Mouse (Mus musculus) midbrain, embryonic 13.5 days (tissue): Measurements from ENCODE around the gene Mgp. TPM values are rescaled to one million over a fixed set of nuclear protein-coding genes. Genes with fewer than 3 reads are reported as not detected.
"Not testable (repeated sequence)": the region's sequence is repeated elsewhere in the genome, so short reads cannot be mapped to it uniquely, and the experiment has no call there.

ENCODE experiments used
- ATAC-seq: fragments of 200-750 bp; cut with Nextera tagmentation; 2 replicates; pipeline ENCODE4 v1.8.0; 2017; ENCODE audit warnings: mild to moderate bottlenecking, moderate TSS enrichment, moderate library complexity
- H3K27ac ChIP-seq: fragments of 300-500 bp; sonication (generic); 2 replicates; pipeline ENCODE4 v1.5.1; 2015; ENCODE audit warnings: inconsistent platforms, mild to moderate bottlenecking, moderate library complexity
- H3K27me3 ChIP-seq: fragments of 300-500 bp; sonication (generic); 2 replicates; pipeline ENCODE4 v1.6.1; 2015; ENCODE audit warnings: mild to moderate bottlenecking, inconsistent platforms
- H3K36me3 ChIP-seq: fragments of 300-500 bp; sonication (generic); 2 replicates; pipeline ENCODE4 v1.6.1; 2015; ENCODE audit warnings: mild to moderate bottlenecking, inconsistent platforms
- H3K4me1 ChIP-seq: fragments of 300-500 bp; sonication (generic); replicated peaks from 2 replicates; pipeline ENCODE4 v1.6.1; 2015; ENCODE audit warnings: inconsistent platforms
- H3K4me2 ChIP-seq: fragments of 300-500 bp; sonication (generic); replicated peaks from 2 replicates; pipeline ENCODE4 v1.6.1; 2015; ENCODE audit warnings: moderate library complexity, mild to moderate bottlenecking, inconsistent platforms
- H3K4me3 ChIP-seq: fragments of 300-500 bp; sonication (generic); replicated peaks from 2 replicates; pipeline ENCODE4 v1.5.1; 2015; ENCODE audit warnings: mild to moderate bottlenecking, inconsistent platforms
- H3K9ac ChIP-seq: fragments of 300-500 bp; sonication (generic); replicated peaks from 2 replicates; pipeline ENCODE4 v1.6.1; 2015; ENCODE audit warnings: mild to moderate bottlenecking, inconsistent platforms
- H3K9me3 ChIP-seq: fragments of 300-500 bp; sonication (generic); 2 replicates; pipeline ENCODE4 v1.6.1; 2016; ENCODE audit warnings: mild to moderate bottlenecking, inconsistent platforms
- WGBS: fragments of 180-500 bp; shearing (Covaris S2); methylation state at CpG from one replicate; pipeline ENCODE4 v1.1.7; 2015; 5-methylcytosine and 5-hydroxymethylcytosine counted together
- polyA plus RNA-seq: library from polyadenylated mRNA; unstranded; fragments of >200 nt; fragmentation: Nextera tagmentation; extraction: Ambion mirVana; gene quantifications from 2 replicates; pipeline ENCODE4 v1.2.1, GENCODE M21; 2015

Gene Mgp
- polyA plus RNA-seq, 1 experiment from 2014 or later: 2.7 TPM

DNA sequence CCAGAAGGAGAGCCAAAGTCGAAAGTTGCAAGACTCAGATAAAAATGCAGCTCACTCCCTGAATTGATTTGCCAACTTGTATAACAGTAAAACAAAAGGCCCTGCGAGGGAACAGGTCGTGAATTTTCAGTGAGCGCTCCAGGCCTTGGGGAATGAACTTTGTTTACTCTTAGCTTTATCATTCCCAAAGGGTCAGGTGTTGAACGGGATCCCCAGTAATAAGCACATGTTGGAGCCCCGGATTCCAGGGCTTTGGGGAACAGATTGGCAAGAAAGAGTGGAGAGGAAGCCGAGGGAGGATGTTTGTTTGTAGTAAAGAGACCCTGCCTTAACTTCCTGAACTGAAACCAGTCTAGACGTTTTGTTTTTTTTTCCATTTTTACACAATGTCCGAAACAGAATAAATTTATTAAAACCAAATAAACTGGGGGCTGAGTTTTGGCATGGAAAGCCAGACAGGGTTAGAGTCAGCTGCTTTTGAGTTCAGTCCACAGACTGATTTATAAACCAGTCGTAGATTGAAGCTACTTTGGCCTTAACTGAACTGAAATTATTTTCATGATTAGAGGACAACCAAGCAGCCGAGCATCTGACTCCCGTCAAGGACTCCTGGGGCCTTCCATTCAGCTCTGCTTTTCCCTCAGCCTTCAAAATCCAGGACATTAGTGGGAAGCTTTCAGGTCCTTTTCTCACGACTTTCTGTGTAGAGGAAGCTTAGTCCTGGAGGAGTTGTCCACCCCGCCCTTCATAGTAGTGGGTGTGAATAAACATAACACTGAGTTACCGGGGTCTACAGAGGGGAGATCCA lies 19.1 kb upstream of the Mgp start:
- H3K4me2 ChIP-seq: no peak overlapping the region
- H3K9me3 ChIP-seq: no peaks in the 10 kb centered on the region
- H3K9ac ChIP-seq: no peak overlapping the region
- no peak overlapping the region for H3K4me3 ChIP-seq
- no peaks in the 10 kb centered on the region for H3K27me3 ChIP-seq
- no peak for ATAC-seq
- 68% methylated on average over 15 of the region's 15 CpGs for WGBS
- H3K27ac ChIP-seq: no peak overlapping the region
- H3K4me1 ChIP-seq: no peaks in the 10 kb centered on the region
- H3K36me3 ChIP-seq: no peaks in the 10 kb centered on the region

DNA sequence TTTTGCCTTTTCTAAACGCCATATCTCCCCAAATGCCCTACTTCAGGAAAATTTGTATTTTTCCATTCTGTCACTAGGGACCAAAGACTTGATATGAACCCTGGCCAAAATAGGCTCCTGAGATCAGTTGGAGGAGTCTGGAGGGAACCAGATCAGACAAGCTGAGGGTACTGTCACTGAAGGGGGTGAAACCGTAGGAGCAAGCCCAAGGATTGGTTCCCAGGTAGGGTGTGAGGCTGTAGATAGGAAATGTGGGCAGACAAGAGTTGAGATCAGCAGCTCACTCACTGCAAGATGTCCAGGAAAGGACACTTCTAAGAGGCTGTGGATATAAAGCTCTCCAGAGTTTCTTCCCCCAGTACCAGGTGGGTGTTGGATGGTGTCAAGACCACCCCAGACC lies 16.4 kb upstream of the Mgp start:
- no peak for ATAC-seq
- Histone ChIP-seq H3K9me3 (no peaks in the 10 kb centered on the region), H3K27me3 (no peaks in the 10 kb centered on the region), H3K27ac (no peak overlapping the region), H3K9ac (no peak overlapping the region), H3K4me3 (no peak overlapping the region), H3K36me3 (no peaks in the 10 kb centered on the region), H3K4me1 (no peaks in the 10 kb centered on the region), H3K4me2 (no peak overlapping the region)
- 85% methylated on average over 2 of the region's 2 CpGs for WGBS

DNA sequence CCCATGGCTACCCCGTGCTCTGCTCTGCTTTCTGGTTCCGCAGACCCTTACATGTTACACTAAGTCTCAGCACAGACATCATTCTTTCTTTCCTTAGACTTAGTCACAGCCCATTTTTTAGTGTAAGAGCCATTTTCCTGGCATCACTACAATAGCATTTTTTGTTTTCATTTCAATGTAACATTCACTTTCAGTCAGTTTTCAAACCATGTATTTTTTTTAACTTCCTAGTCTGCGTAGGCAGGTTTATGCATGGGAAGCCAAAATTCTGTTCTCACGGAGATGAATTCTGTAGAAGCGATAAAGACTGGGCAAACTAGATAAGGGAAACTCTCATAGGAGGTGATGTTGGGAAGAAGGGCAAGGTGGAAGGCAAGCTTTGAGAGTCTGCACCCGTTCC lies 13.9 kb upstream of the Mgp start:
- Histone ChIP-seq H3K9ac (no peak overlapping the region), H3K4me3 (no peak overlapping the region), H3K27me3 (no peaks in the 10 kb centered on the region), H3K36me3 (no peaks in the 10 kb centered on the region), H3K4me2 (no peak overlapping the region), H3K9me3 (no peaks in the 10 kb centered on the region), H3K4me1 (no peaks in the 10 kb centered on the region), H3K27ac (no peak overlapping the region)
- no peak for ATAC-seq
- WGBS: 94% methylated on average over 6 of the region's 6 CpGs

DNA sequence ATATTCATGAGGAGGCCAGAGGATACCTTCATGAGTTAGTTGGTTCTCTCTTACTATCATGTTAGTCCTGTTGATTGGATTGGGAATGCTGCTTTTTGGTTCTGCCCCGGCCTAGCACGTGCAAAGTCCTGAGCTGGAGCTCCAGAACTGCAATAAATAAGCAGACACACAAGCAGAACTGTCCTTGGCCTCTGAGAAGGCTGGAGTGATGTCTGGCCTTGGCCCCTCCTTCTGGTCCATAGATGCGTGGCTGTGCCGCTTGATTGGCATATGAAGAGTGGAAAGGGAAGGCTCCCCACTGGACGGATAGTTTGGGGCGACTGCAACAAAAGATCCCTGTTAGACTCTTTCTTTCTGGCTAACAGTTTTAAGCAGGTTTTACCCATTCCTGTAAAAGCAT lies 13.4 kb upstream of the Mgp start:
- H3K9ac ChIP-seq: no peak overlapping the region
- no peaks in the 10 kb centered on the region for H3K9me3 ChIP-seq
- H3K27ac ChIP-seq: no peak overlapping the region
- no peaks in the 10 kb centered on the region for H3K36me3 ChIP-seq
- 84% methylated on average over 6 of the region's 6 CpGs for WGBS
- ATAC-seq: no peak
- H3K4me2 ChIP-seq: no peak overlapping the region
- no peaks in the 10 kb centered on the region for H3K27me3 ChIP-seq
- no peaks in the 10 kb centered on the region for H3K4me1 ChIP-seq
- H3K4me3 ChIP-seq: no peak overlapping the region

DNA sequence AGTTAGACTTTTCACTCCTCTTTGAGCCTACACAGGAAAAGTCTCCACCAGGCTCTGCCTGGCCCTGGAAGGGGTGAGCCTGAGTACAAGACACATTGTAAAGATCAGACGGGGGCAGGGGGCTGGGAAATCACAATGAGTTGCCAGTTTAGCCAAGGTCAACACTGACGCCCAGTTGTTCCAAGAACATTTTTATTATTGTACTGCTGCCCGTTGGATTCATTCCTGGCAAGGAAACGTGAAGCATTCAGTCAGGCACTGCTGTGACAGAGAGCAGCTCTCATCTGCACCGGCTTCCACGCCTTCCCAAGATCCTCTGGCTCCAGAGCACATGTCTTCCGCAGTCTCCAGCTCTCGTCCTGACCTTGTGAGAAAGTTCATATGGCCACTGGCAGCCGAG lies 12.2 kb upstream of the Mgp start:
- 82% methylated on average over 9 of the region's 9 CpGs for WGBS
- H3K27ac ChIP-seq: no peak overlapping the region
- H3K9me3 ChIP-seq: no peaks in the 10 kb centered on the region
- no peak overlapping the region for H3K9ac ChIP-seq
- H3K27me3 ChIP-seq: no peaks in the 10 kb centered on the region
- no peak for ATAC-seq
- no peak overlapping the region for H3K4me2 ChIP-seq
- no peak overlapping the region for H3K4me3 ChIP-seq
- H3K36me3 ChIP-seq: no peaks in the 10 kb centered on the region
- H3K4me1 ChIP-seq: no peaks in the 10 kb centered on the region

DNA sequence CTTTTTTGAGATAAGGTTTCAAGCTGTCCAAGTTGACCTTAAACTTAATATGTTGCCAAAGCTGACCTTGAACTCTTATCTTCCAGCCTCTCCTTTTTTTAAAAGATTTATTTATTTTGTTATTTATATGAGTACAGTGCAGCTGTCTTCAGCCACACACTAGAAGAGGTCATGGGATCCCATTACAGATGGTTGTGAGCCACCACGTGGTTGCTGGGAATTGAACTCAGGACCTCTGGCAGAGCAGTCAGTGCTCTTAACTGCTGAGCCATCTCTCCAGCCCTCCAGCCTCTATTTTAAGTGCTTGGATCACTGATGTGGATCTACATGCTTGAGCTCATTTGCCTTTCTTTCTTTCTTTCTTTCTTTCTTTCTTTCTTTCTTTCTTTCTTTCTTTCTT lies 9.1 kb upstream of the Mgp start:
- H3K27me3 ChIP-seq, H3K36me3 ChIP-seq, H3K4me2 ChIP-seq, H3K4me1 ChIP-seq, ATAC-seq, H3K9ac ChIP-seq, H3K27ac ChIP-seq, H3K9me3 ChIP-seq, H3K4me3 ChIP-seq: not testable (repeated sequence)
- WGBS: 56% methylated on average over 1 of the region's 1 CpGs

DNA sequence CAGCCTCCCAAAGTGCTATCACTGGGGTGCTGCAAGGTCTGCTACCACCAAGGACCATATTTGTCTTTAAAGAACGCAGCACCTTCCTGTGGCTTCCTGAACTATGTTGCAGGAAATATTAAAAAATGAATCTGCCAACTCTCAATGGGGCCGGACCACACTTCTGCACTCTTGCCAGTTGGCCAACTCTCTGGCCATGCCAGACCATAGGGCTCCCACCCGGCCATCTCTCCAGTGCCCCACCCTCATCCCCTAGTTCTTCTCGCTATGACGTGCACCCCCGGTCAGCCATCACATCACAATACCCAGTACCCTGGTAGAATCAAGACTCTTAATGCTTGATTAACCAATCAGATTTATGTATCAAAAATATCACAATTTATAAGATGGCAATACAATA lies 8.3 kb upstream of the Mgp start:
- Histone ChIP-seq H3K27me3 (no peaks in the 10 kb centered on the region), H3K4me1 (no peaks in the 10 kb centered on the region), H3K4me2 (no peak overlapping the region), H3K4me3 (no peak overlapping the region), H3K9ac (no peak overlapping the region), H3K36me3 (no peaks in the 10 kb centered on the region), H3K27ac (no peak overlapping the region), H3K9me3 (no peaks in the 10 kb centered on the region)
- ATAC-seq: no peak
- 91% methylated on average over 6 of the region's 6 CpGs for WGBS

DNA sequence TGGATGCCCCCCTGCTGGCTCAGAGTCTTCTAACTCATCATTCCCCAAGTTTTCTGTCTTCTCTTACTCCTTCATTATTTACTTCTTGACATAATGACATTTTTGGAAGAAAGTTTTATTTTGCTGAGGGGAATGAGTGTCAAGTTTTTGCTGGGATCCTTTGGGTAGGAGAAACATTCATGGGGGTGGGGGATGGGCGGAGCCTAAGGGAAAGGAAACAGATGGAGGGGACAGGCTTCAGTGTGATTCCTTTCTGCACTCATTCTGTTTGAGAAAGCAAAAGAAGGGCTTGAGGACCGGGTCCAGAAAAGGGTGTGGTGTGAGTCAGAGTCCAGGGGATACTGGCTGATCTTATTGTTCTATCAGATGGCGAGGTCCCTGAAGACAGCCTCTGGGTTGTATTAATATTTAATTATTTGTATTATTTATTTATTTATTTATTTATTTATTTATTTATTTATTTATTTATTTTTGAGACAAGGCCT lies 7.8 kb upstream of the Mgp start:
- no peak overlapping the region for H3K9ac ChIP-seq
- H3K27me3 ChIP-seq: no peaks in the 10 kb centered on the region
- no peak overlapping the region for H3K4me3 ChIP-seq
- no peak for ATAC-seq
- H3K36me3 ChIP-seq: no peaks in the 10 kb centered on the region
- no peak overlapping the region for H3K4me2 ChIP-seq
- H3K4me1 ChIP-seq: no peaks in the 10 kb centered on the region
- 82% methylated on average over 3 of the region's 3 CpGs for WGBS
- H3K9me3 ChIP-seq: no peaks in the 10 kb centered on the region
- no peak overlapping the region for H3K27ac ChIP-seq

DNA sequence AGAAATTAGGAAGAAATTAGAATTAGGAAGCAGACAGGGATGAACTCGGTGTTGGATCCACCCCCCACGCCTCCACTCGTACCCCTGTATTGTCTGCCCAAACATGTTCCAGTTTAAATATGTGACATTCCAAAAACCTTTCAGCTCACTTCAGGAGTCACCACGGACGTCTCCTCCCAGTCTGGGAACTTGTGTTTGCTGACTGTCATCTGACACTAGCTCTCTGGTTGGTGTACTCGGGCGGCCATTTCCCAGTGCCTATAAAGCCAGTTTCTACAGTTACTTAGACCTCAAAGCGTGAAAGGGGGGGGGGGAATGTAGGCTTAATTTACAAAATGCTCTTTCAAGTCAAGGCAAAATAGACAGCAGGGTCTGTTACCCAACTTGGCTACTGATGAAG lies 6.1 kb upstream of the Mgp start:
- H3K4me1 ChIP-seq: no peaks in the 10 kb centered on the region
- no peak overlapping the region for H3K27ac ChIP-seq
- no peaks in the 10 kb centered on the region for H3K27me3 ChIP-seq
- no peaks in the 10 kb centered on the region for H3K36me3 ChIP-seq
- no peak overlapping the region for H3K9ac ChIP-seq
- no peak overlapping the region for H3K4me2 ChIP-seq
- WGBS: 80% methylated on average over 8 of the region's 8 CpGs
- H3K4me3 ChIP-seq: no peak overlapping the region
- H3K9me3 ChIP-seq: no peaks in the 10 kb centered on the region
- no peak for ATAC-seq

DNA sequence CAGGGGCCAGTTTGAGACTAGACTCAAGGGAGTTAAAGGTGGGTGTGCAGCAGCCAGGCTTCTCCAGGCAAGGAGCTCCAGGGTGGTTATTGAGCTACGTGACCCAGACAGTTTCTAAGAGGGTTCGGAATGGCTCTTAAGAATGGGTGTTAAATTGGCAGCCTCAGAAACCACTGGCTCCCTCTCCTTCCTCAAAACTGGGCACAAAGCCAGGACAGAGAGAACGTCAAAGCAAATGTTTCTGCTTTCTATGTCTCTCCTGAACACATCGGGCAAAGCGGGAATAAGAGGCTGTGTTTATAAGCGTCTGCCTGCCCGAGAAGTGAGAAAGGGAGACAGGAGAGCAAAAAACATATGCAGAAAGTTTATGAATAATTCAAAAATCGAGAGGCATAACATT lies 1.0 kb downstream of the Mgp start:
- no peaks in the 10 kb centered on the region for H3K27me3 ChIP-seq
- 0 out of 2 replicates have a peak, but pooled peaks cover 3% of the 10 kb centered on the region for H3K4me1 ChIP-seq
- WGBS: 50% methylated on average over 8 of the region's 8 CpGs
- H3K9me3 ChIP-seq: no peaks in the 10 kb centered on the region
- no peak overlapping the region for H3K9ac ChIP-seq
- no peak overlapping the region for H3K4me3 ChIP-seq
- no peak overlapping the region for H3K4me2 ChIP-seq
- ATAC-seq: no peak
- no peak overlapping the region for H3K27ac ChIP-seq
- H3K36me3 ChIP-seq: no peaks in the 10 kb centered on the region

DNA sequence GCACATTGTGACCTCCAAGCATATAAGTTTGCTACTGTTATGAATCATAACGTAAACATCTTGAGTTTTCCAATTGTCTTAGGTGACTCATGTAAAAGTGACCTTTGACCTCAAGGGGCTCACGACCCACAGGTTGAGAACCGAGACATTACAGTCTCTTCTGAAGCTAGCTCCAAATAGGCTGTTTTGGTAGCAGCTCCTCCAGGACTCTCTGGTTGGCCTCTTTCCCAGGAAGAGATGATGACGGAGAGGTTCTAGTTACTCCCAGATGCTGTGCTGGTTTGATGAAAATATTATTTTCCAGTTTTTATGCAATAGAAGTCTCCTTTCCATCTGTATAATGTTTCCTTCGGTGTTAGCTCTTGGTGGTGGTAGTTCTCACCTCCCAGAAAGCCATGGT lies 6.7 kb downstream of the Mgp start:
- Histone ChIP-seq H3K4me2 (no peak overlapping the region), H3K9me3 (no peaks in the 10 kb centered on the region), H3K9ac (no peak overlapping the region), H3K36me3 (no peaks in the 10 kb centered on the region), H3K4me3 (no peak overlapping the region), H3K4me1 (no peaks in the 10 kb centered on the region), H3K27me3 (no peaks in the 10 kb centered on the region), H3K27ac (no peak overlapping the region)
- no peak for ATAC-seq
- WGBS: 89% methylated on average over 5 of the region's 5 CpGs

DNA sequence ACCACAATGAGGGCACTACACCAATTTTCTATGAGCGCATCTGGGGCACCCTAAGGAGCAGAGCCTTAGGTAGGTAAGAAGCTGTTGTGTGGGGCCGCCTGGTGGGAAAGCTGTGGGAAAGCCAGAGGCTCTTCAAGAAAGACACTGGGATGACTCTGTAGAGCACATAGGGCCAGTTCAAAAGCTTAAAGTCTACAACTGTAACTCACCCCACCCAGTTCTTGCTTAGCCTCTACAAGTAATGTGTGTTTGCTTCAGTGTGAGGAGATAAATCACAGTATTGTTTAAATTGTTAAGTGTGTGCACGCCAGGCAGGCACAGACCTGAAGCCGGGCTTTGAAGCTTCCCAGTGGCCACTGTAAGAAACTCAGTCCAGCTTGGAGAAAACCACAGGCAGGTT lies 9.5 kb downstream of the Mgp start:
- no peak overlapping the region for H3K27ac ChIP-seq
- no peaks in the 10 kb centered on the region for H3K27me3 ChIP-seq
- H3K9ac ChIP-seq: no peak overlapping the region
- no peaks in the 10 kb centered on the region for H3K9me3 ChIP-seq
- no peaks in the 10 kb centered on the region for H3K36me3 ChIP-seq
- WGBS: 77% methylated on average over 4 of the region's 4 CpGs
- H3K4me2 ChIP-seq: no peak overlapping the region
- no peaks in the 10 kb centered on the region for H3K4me1 ChIP-seq
- ATAC-seq: no peak
- H3K4me3 ChIP-seq: no peak overlapping the region

DNA sequence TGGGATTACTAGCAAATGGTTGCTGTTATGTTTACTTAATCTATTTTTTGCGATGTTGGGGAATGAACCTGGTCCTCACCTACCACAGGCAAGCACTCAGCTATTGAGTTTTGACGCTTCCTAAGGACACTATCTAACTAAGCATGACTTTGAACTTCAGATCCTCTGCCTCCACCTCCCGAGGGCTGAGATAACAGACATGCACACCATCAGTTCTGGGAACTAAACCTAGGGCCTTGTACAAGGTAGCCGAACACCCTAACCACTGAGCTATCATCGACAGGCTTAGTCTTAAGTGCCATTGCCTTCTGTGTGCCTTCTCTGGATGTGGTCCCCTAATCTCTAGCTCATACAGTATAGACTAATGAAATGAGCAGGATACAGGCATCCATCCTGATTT lies 10.3 kb downstream of the Mgp start:
- H3K27me3 ChIP-seq: no peaks in the 10 kb centered on the region
- WGBS: 91% methylated on average over 5 of the region's 5 CpGs
- ATAC-seq: no peak
- H3K9ac ChIP-seq: no peak overlapping the region
- H3K4me3 ChIP-seq: no peak overlapping the region
- H3K4me1 ChIP-seq: no peaks in the 10 kb centered on the region
- no peaks in the 10 kb centered on the region for H3K9me3 ChIP-seq
- H3K4me2 ChIP-seq: no peak overlapping the region
- H3K36me3 ChIP-seq: no peaks in the 10 kb centered on the region
- H3K27ac ChIP-seq: no peak overlapping the region
